Mouse (Mus musculus) cortical plate, adult 2 months (tissue): ENCODE data around the gene Cadm2. TPM values are rescaled to one million over a fixed set of nuclear protein-coding genes. Genes with fewer than 3 reads are reported as not detected.

Source experiments
- H3K27ac ChIP-seq: fragments of 200-500 bp; 2 replicates; pipeline ENCODE4 v1.5.1; 2012; ENCODE audit warnings: low read length, control low read depth, inconsistent platforms; ENCODE audit not compliant: insufficient read depth
- H3K4me1 ChIP-seq: fragments of 200-500 bp; 2 replicates; pipeline ENCODE4 v1.6.1; 2011; ENCODE audit warnings: low read length; ENCODE audit not compliant: control insufficient read depth, insufficient read depth
- H3K4me3 ChIP-seq: fragments of 200-500 bp; 2 replicates; pipeline ENCODE4 v1.5.1; 2011; ENCODE audit warnings: mild to moderate bottlenecking, low read length, control low read depth; ENCODE audit not compliant: insufficient read depth
- CTCF ChIP-seq: fragments of 200-500 bp; IDR thresholded peaks from 2 replicates; pipeline ENCODE4 v1.5.1; 2011; ENCODE audit warnings: mild to moderate bottlenecking, control low read depth, low read length; ENCODE audit not compliant: insufficient read depth; ENCODE audit errors: extremely low read depth
- POLR2A ChIP-seq: fragments of 200-500 bp; IDR thresholded peaks from 2 replicates; pipeline ENCODE4 v1.6.1; 2011; ENCODE audit warnings: mild to moderate bottlenecking, low read length, control low read depth; ENCODE audit not compliant: insufficient read depth; ENCODE audit errors: extremely low read depth
- polyA plus RNA-seq: library from polyadenylated mRNA; depleted of rRNA; stranded (reverse); fragments of >200 nt; gene quantifications from 2 replicates; pipeline ENCODE4 v1.2.3, GENCODE M21; 2012; rRNA removed

Gene Cadm2
- 72.3 and 75.0 TPM in 2 replicates for polyA plus RNA-seq

DNA sequence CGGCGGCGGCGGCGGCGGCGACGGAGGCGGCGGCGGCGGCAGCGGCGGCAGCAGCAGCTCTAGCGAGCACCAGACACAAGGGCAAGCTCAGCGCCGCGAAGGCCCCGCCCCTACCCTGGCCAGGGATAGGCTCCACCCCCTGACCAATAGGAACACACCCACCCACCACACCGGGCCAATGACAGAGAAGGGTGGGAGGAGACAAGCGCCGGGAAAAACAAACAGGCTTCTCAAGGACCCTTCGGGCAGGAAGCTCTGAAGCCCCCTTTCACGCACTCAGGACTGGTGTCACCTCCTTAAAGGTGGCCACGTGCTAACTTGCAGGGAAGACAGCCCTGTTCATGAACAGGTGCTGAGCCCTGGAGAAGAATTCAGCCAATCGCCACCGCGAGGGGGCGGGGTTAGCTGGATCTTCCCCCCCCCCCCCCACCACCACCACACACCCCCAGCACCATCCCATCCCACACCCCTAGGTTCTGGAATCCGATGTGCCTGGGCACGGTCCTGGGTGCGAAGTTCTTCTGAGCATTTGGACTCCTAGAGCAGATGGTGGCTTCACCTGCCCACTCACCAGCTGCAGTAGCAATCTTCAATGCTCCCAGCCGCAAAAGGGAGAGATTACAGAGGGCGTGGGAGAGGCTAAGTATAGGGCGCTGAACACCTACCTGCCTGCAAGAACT, at the start of gene Cadm2:
TSS of gene Cadm2 (minus strand) at position 83 of the 680 bp plus-strand sequence.
- Histone ChIP-seq H3K27ac (peak within 1 kb of the TSS; percentile 90), H3K4me1 (peaks cover 2% of the 10 kb centered on the region; the same call in 1 of the 2 replicates)
- TF ChIP-seq POLR2A (peak; percentile 59; the same call in 1 of the 2 replicates), CTCF (no peak)

GRCm38 (mm10) chr16:67646930-67647329, 26.2 kb upstream of the Cadm2 start:
- no peaks in the 10 kb centered on the region; the same call in 1 of the 2 replicates for H3K4me1 ChIP-seq
- TF ChIP-seq CTCF (no peak), POLR2A (no peak)
- H3K4me3 ChIP-seq: no peak overlapping the region
- no peak overlapping the region for H3K27ac ChIP-seq

More for the DNA sequence above, at the start of gene Cadm2:
- peak within 1 kb of the TSS; percentile 91 for H3K4me3 ChIP-seq

- H3K27ac ChIP-seq: no peak overlapping the region
- no peak overlapping the region for H3K4me3 ChIP-seq
- H3K4me1 ChIP-seq: no peaks in the 10 kb centered on the region; the same call in 1 of the 2 replicates
- no peak for TF ChIP-seq POLR2A
These were observed 22.9 kb upstream of the Cadm2 start for GRCm38 (mm10) chr16:67643651-67644050.

DNA sequence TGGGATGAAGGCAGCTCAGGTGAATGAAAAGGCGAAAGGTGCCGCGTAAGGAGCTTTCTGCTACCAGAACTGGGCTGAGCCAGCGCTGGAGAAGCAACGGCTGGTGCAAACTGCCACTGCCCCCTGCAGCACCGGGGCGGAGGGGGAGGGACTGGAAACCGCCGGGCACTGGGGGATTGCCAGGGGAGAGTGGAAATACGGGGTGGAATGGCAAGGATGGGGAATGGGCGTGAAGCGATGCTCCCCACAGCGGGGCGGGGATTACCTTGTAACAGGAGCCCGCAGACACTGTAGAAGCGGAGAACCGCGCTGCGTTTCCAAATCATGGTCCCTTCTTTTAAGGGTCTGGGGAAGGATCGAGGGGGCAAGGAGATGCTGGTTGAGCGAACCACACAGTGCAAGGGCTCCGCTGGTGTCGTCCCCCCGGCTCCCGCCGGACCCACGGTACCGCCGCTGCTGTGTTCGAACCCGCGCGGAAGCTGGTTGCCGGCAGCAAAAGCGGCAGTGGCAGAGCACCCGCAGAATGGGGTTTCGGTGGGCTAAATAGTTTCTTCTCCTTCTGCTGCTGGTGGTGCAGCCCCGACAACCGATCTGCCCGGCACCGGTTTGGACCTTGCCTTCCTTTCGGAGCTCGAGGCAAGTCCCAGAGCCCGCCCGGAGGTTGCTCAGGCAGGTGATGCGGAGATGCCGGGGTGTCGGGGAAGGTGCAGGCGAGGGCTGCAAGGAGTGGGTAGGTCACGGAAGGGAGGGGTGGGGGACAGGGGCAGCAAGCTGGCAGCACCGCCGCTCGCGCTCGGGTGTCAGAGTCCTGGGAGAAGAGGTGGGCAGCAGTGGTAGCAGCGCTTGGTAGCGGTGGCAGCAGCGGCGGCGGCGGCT, 564 bp downstream of the Cadm2 start:
- H3K27ac ChIP-seq: peak overlapping the region; percentile 90
- peak overlapping the region; percentile 91 for H3K4me3 ChIP-seq
- no peak for TF ChIP-seq CTCF
- TF ChIP-seq POLR2A: no peak; the same call in 1 of the 2 replicates

GRCm38 (mm10) chr16:67619416-67619815, 1.3 kb downstream of the Cadm2 start:
- Histone ChIP-seq H3K4me1 (peaks cover 2% of the 10 kb centered on the region; the same call in 1 of the 2 replicates), H3K27ac (peak overlapping the region; percentile 86; the same call in 1 of the 2 replicates), H3K4me3 (peak overlapping the region; percentile 91)
- no peak for TF ChIP-seq CTCF
- TF ChIP-seq POLR2A: no peak

More for the DNA sequence above, 564 bp downstream of the Cadm2 start:
- peaks cover 2% of the 10 kb centered on the region; the same call in 1 of the 2 replicates for H3K4me1 ChIP-seq

GRCm38 (mm10) chr16:67618817-67619216, 1.9 kb downstream of the Cadm2 start:
- Histone ChIP-seq H3K27ac (peak overlapping the region; percentile 86), H3K4me3 (peak overlapping the region; percentile 91), H3K4me1 (peaks cover 3% of the 10 kb centered on the region; the same call in 1 of the 2 replicates)
- no peak for TF ChIP-seq CTCF
- TF ChIP-seq POLR2A: no peak

DNA sequence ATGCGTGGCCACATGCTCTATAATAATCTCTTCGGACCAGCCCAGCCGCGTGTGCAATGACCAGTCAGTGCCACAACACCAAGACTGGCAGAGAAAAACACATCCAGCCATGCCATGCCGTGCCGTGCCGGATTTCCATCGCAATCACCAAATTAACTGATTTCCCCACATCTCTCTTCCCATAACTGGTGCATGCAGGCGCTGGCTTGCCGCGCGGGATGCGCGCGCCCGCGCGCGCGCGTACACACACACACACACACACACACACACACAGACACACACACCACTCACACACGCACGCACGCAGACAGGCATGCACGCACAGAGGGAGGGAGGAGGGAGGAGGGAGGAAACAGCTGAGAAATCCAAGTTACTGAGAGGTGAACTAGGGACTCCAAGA, 2.9 kb downstream of the Cadm2 start:
- Histone ChIP-seq H3K4me3 (peak overlapping the region; percentile 79), H3K27ac (peak overlapping the region; percentile 84), H3K4me1 (peaks cover 4% of the 10 kb centered on the region; the same call in 1 of the 2 replicates)
- no peak for TF ChIP-seq CTCF
- no peak for TF ChIP-seq POLR2A

GRCm38 (mm10) chr16:67617256-67617655, 3.5 kb downstream of the Cadm2 start:
- Histone ChIP-seq H3K4me3 (peak overlapping the region; percentile 79), H3K4me1 (peaks cover 4% of the 10 kb centered on the region; the same call in 1 of the 2 replicates), H3K27ac (peak overlapping the region; percentile 61; the same call in 1 of the 2 replicates)
- TF ChIP-seq POLR2A (no peak), CTCF (no peak)

DNA sequence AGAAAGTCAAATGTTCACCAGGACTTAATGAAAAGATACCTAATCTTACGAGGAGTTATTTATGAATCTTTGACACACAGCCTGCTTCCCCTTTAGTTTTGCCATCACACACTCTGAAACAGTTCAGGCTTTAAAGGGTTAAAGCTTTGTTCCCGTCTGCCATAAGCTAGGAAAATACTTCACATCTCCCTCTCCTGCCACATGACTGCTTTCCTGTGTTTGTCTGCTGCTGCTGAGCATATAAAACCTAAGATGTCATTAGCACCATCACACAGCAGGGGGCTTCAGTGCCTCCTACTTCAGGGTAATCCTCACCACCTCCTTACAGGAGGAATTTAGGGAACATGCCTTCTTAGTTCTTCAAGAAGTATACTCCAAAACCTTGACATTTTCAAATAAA, 6.8 kb downstream of the Cadm2 start:
- Histone ChIP-seq H3K4me1 (peaks cover 4% of the 10 kb centered on the region; the same call in 1 of the 2 replicates), H3K4me3 (no peak overlapping the region), H3K27ac (no peak overlapping the region)
- no peak for TF ChIP-seq POLR2A
- 0 out of 2 replicates have a peak, but pooled peaks have one; percentile 4 for TF ChIP-seq CTCF

GRCm38 (mm10) chr16:67610904-67611681, 9.6 kb downstream of the Cadm2 start:
- Histone ChIP-seq H3K4me3 (no peak overlapping the region), H3K27ac (peak overlapping the region; percentile 83; the same call in 1 of the 2 replicates), H3K4me1 (peaks cover 2% of the 10 kb centered on the region; the same call in 1 of the 2 replicates)
- no peak for TF ChIP-seq POLR2A
- no peak for TF ChIP-seq CTCF
